Mouse (Mus musculus) adrenal gland, postnatal 36 days (tissue): Measurements from ENCODE around the gene Lad1. TPM values are rescaled to one million over a fixed set of nuclear protein-coding genes. Genes with fewer than 3 reads are reported as not detected.

ENCODE experiments used
- DNase-seq, 2 experiments: peaks; one replicate each; pipeline ENCODE4 v3.0.0; 2021; ENCODE audit warnings: mixed read lengths in 1 of 2
- total RNA-seq, 2 experiments: library from RNA; stranded (reverse); gene quantifications; 2 replicates each; pipeline ENCODE4 v1.2.3; 2021

The Lad1 gene
- total RNA-seq, 2 experiments from 2014 or later: not detected

- DNase-seq: no peak
Observed at GRCm38 (mm10) chr1:135807546-135807945, 10.9 kb upstream of the Lad1 start.

- no peak for DNase-seq
Observed at GRCm38 (mm10) chr1:135810180-135810579, 8.2 kb upstream of the Lad1 start.

GRCm38 (mm10) chr1:135811016-135811646, 7.3 kb upstream of the Lad1 start:
- DNase-seq: peak; percentile 82 to 88

GRCm38 (mm10) chr1:135812205-135812604, 6.2 kb upstream of the Lad1 start:
- no peak for DNase-seq

GRCm38 (mm10) chr1:135812618-135813017, 5.8 kb upstream of the Lad1 start:
- no peak for DNase-seq

- DNase-seq: no peak
Observed at GRCm38 (mm10) chr1:135813071-135813470, 5.3 kb upstream of the Lad1 start.

GRCm38 (mm10) chr1:135813687-135814395, 4.6 kb upstream of the Lad1 start:
- no peak for DNase-seq

- no peak for DNase-seq
Observed at GRCm38 (mm10) chr1:135814531-135814930, 3.9 kb upstream of the Lad1 start.

- DNase-seq: no peak
Observed at GRCm38 (mm10) chr1:135817595-135817994, 803 bp upstream of the Lad1 start.

- DNase-seq: no peak
Observed at GRCm38 (mm10) chr1:135820071-135820470, 1.7 kb downstream of the Lad1 start.

GRCm38 (mm10) chr1:135820736-135821364, 2.5 kb downstream of the Lad1 start:
- peak; percentile 22 to 35 for DNase-seq

GRCm38 (mm10) chr1:135821780-135822179, 3.4 kb downstream of the Lad1 start:
- no peak for DNase-seq

GRCm38 (mm10) chr1:135828918-135829317, 10.5 kb downstream of the Lad1 start:
- DNase-seq: peak in 1 of 2 experiments; percentile 36

GRCm38 (mm10) chr1:135834206-135834859, 15.9 kb downstream of the Lad1 start:
- no peak for DNase-seq

- DNase-seq: no peak
Observed at GRCm38 (mm10) chr1:135834983-135835382, 16.6 kb downstream of the Lad1 start.

GRCm38 (mm10) chr1:135835716-135836483, 17.5 kb downstream of the Lad1 start, which contains the start of gene Tnnt2:
Gene Tnnt2, plus strand, starts transcription at chr1:135836354.
- DNase-seq: no peak

GRCm38 (mm10) chr1:135838626-135839025, 20.2 kb downstream of the Lad1 start:
- no peak for DNase-seq

GRCm38 (mm10) chr1:135839065-135839464, 20.7 kb downstream of the Lad1 start:
- no peak for DNase-seq

GRCm38 (mm10) chr1:135840675-135841395, 22.4 kb downstream of the Lad1 start:
- no peak for DNase-seq

- DNase-seq: no peak
Observed at GRCm38 (mm10) chr1:135843519-135844262, 25.3 kb downstream of the Lad1 start.
